Mouse (Mus musculus) megakaryocyte progenitor cell, adult 5-6 weeks (primary cell): ENCODE measurements around the gene Insl3. TPM values are rescaled to one million over a fixed set of nuclear protein-coding genes. Genes with fewer than 3 reads are reported as not detected.
A peak's percentile ranks its signal among the peaks of the same experiment; 100 is the strongest.
"Not testable (repeated sequence)": the region's sequence is repeated elsewhere in the genome, so short reads cannot be mapped to it uniquely, and the experiment has no call there.

ENCODE experiments used
- ATAC-seq: replicated peaks from 2 replicates; pipeline ENCODE4 v1.8.0; 2016; ENCODE audit warnings: mild to moderate bottlenecking, moderate TSS enrichment, inconsistent platforms; ENCODE audit not compliant: poor library complexity
- total RNA-seq, 2 experiments: library from RNA; stranded (forward) in 1 of 2; stranded (reverse) in 1 of 2; fragments of 157-497, 149-512 nt in 1 of 2; fragments of 200-1000 nt in 1 of 2; gene quantifications; 2 replicates each; pipeline versions ENCODE4 v1.2.3 to v1.2.4; 2015 to 2017

Gene Insl3
- total RNA-seq, 2 experiments from 2014 or later, result 1.2 to 7.2 TPM

DNA sequence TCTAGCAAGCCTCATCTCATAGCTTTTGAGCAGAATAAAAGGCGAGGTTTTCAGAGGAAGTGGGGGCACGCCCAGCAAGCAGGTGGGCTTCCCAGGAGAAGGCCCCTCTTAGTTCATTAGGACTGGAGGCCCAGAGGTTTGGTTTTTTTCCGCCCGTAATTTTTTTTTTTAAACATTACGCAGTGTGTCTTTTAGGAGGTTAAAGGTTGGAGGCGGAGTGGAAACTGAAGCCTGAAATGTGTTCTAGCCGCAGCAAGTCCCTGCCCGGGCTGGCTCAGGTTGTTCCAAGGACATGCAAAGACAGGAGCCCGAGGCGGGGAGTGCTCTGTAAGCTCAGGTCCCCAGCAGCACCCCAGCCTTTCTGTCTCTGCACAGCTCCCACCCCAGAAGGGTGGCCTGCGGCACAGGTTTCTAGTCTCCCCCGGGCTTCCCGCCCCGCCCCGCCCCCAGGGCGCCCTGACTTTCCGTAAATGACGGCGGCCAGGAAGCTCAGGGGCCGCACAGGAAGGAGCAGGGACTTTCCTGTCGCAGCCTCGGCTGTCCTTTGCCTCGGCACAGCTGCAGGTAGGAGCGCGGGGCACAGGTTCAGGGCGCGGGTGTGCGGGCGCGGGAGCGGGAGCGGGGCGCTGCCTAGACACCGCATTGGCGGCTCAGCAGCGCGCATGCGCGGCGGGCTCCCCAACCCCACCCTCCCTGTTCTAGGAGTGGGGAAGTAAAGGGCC lies 12.8 kb upstream of the Insl3 start, which contains the start of gene Jak3:
Jak3 (plus strand) TSS at position 277 of the 722 bp plus-strand sequence.
- ATAC-seq, result peak; percentile 55

- no peak for ATAC-seq
These were observed 12.2 kb upstream of the Insl3 start for GRCm38 (mm10) chr8:71676803-71677202.

DNA sequence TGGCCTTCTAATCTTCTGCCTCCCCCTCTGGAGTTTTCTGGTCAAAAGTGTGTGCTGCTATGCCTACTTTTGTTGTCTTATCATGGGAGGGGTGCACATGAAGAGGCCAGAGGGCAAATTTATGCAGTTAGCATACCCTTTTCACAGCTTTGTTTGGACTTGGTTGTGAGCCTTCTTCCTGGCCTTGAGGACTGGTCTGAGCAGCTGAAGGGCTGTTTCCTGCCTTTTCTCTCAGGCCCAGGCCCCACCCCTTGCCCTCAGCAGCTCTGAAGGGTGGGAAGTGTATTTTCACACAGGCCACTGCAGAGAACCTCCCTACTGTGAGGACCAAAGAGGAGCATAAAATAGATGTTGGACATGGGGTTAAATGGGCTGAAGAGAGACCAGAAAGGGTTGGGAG lies 11.5 kb upstream of the Insl3 start:
- ATAC-seq, result no peak

- ATAC-seq, result no peak
These were observed 10.8 kb upstream of the Insl3 start for GRCm38 (mm10) chr8:71678216-71678615.

DNA sequence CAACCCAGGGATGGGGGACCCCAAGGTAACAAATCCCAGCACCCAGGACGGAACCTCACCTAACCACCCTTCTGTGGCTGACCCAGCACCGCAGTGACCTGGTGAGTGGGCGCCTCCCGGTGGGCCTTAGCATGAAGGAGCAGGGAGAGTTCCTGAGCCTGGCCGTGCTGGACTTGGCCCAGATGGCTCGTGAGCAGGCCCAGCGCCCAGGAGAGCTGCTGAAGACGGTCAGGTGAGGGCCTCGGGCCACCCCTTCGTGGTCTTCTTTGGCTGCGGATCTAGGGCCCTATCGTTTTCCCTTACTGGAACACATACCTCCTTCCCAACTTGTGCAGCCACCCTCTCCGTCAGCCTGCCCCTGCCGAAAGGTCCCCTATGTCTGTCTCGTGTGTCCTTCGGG lies 9.9 kb upstream of the Insl3 start:
- ATAC-seq, result no peak

- ATAC-seq, result no peak
These were observed 9.4 kb upstream of the Insl3 start for GRCm38 (mm10) chr8:71679550-71680168.

- ATAC-seq, result no peak
These were observed 8.5 kb upstream of the Insl3 start for GRCm38 (mm10) chr8:71680471-71680870.

DNA sequence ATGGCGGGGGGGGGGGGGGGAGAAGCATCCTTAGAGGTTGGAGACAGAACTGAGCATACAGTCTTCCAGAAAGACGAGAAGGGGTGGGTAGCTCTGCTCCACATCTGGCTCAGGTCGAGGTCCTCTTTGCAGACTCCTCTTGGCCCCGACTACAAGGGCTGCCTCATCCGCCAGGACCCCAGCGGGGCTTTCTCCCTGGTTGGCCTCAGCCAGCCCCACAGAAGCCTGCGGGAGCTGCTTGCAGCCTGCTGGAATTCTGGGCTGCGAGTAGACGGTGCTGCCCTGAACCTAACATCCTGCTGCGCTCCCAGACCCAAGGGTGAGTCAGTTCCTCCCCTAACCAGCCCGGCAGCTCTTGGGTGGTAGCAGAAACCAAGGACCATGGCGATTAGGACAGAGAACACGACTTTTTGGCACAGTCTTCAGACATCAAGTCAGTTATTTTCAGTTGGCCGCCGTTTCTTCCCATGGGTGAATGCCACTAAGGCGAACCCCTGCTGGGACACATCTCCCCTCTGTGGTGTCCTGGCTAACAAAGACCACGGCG lies 7.6 kb upstream of the Insl3 start:
- no peak for ATAC-seq

DNA sequence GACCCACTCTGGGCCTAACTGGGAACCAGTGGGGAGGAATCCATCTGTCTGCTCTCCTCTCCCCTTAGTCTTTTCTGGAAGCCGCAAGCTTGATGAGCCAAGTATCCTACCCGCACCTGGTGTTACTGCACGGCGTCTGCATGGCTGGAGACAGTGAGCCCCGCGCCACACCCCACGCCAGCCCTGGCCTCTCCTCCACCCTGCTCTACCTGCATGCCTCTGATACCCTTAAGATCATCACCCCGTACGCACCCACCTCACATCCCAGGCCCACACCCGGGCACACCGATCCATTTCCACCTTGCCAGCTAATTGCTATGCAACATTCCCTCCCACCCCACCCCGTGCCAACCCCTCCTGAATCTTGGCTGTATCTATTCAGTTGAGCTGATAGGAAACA lies 6.2 kb upstream of the Insl3 start:
- ATAC-seq, result no peak

DNA sequence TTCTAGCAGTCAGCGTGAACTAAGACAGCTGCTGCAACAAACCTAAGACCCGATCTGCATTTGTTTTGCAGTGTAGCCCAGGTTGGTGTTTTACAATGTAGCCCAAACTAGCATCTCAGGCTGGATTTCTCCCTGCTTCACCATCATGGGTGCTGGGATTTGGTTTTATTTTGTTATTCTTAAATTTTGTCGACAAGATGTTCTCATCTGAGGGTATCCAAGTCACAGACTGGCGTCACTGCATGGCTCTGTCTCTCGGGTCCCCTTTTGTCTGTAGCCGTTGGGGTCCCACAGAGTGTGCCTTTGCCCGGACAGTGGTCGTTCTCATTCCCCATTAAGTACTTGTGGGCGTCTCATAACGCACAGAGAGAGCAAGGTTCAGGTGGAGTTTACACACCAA lies 4.3 kb upstream of the Insl3 start:
- no peak for ATAC-seq

DNA sequence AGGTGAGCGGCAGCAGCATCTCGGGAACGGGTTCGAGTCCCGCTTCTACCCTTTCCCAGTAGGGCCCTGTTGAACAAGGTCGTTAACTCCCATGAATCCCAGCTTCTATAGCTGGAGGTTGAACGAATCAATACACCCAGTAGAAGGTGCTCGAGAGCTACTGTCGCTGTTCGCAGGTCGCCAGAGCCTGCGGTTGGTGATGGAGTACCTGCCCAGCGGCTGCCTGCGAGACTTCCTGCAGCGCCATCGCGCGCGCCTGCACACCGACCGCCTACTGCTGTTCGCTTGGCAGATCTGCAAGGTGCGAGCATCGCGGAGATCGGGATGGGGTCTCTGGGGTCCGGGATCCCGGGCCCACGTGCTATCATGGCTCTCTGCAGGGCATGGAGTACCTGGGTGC lies 3.4 kb upstream of the Insl3 start:
- ATAC-seq, result no peak

- ATAC-seq, result no peak
These were observed 2.8 kb upstream of the Insl3 start for GRCm38 (mm10) chr8:71686143-71686734.

DNA sequence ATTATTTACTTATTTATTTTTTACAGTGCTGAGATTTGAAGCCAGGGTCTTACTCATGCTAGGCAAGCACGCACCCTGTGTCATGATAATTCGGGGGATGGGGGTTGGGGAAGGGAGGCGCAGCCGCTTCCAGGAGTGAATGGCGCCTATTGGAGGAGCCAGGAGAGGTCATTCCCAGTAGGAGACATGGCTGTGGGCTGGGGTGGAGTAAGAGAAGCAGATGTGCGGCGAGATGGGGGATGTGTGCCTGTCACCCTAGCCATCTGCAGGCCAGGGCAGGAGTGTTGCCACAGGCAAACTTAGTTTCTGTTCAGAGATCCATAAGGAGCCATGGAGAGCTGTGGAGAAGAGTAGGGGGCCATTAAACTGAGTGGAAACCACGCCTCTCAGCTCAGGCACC lies 1.4 kb upstream of the Insl3 start:
- no peak for ATAC-seq

- peak; percentile 51 for ATAC-seq
These were observed 3.5 kb downstream of the Insl3 start for GRCm38 (mm10) chr8:71692509-71692908.

- peak; percentile 47; the same call in 1 of the 2 replicates for ATAC-seq
These were observed 4.4 kb downstream of the Insl3 start for GRCm38 (mm10) chr8:71693166-71694041.

- not testable (repeated sequence) for ATAC-seq
These were observed 6.4 kb downstream of the Insl3 start for GRCm38 (mm10) chr8:71695456-71695855.

GRCm38 (mm10) chr8:71700493-71701269 lies 11.7 kb downstream of the Insl3 start:
- peak; percentile 16; the same call in 1 of the 2 replicates for ATAC-seq

- no peak for ATAC-seq
These were observed 12.5 kb downstream of the Insl3 start, which contains the start of gene B3gnt3 for GRCm38 (mm10) chr8:71701414-71702086. TSS of gene B3gnt3 (minus strand) at chr8:71701789.

DNA sequence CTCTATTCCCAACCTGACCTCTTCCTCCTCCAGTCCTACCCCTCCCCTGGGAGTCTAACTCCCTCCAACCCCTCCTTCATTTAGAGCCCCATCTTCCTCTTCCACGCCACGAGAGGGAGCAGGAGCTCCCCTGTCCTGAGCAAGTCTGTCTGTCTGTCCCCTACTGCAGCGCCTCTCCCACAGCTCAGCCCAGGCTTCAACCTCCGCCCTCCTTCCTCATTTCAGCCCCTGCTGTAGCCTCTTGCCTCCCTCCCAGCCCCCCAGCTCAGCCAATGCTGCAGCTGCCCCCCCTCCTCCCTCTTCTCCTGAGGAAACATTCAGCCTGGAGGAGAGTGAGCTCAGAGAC lies 13.0 kb downstream of the Insl3 start:
- ATAC-seq, result peak; percentile 65

DNA sequence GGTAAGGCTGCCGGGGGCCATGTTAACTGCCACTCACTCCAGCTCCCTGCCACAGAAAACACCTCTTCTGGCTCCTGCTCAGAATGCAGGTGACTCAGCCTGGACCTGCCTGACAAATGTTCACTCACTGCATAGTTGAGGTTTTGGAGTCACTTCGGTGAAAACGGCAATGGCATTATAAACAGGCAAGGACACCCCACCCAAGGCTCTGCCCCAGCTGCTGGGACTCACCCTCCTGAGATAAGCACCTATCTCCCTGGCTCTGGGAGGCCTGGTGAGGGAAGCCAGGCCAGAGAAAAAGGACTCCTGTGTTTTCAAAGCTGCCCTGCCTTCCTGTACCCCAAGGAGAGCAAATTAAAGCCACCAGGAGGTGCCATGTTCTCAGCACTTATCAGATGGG lies 13.9 kb downstream of the Insl3 start:
- ATAC-seq, result peak; percentile 82
